Mouse (Mus musculus) kidney, embryonic 15.5 days (tissue): ENCODE data around the gene Camk2b. TPM values are rescaled to one million over a fixed set of nuclear protein-coding genes. Genes with fewer than 3 reads are reported as not detected.

Source experiments
- ATAC-seq: fragments of 200-750 bp; cut with Nextera tagmentation; replicated peaks from 2 replicates; pipeline ENCODE4 v1.8.0; 2017; ENCODE audit warnings: moderate TSS enrichment; ENCODE audit not compliant: low FRiP score
- H3K27ac ChIP-seq: fragments of 300-500 bp; sonication (generic); 2 replicates; pipeline ENCODE4 v1.5.1; 2015; ENCODE audit warnings: mild to moderate bottlenecking, inconsistent platforms
- H3K27me3 ChIP-seq: fragments of 300-500 bp; sonication (generic); 2 replicates; pipeline ENCODE4 v1.6.1; 2015; ENCODE audit warnings: inconsistent platforms
- H3K36me3 ChIP-seq: fragments of 300-500 bp; sonication (generic); 2 replicates; pipeline ENCODE4 v1.6.1; 2015; ENCODE audit warnings: inconsistent platforms
- H3K4me1 ChIP-seq: fragments of 300-500 bp; sonication (generic); 2 replicates; pipeline ENCODE4 v1.6.1; 2015; ENCODE audit warnings: inconsistent platforms
- H3K4me2 ChIP-seq: fragments of 300-500 bp; sonication (generic); 2 replicates; pipeline ENCODE4 v1.6.1; 2015; ENCODE audit warnings: moderate library complexity, mild to moderate bottlenecking, inconsistent platforms
- H3K4me3 ChIP-seq: fragments of 300-500 bp; sonication (generic); replicated peaks from 2 replicates; pipeline ENCODE4 v1.5.1; 2015; ENCODE audit warnings: mild to moderate bottlenecking, inconsistent platforms
- H3K9ac ChIP-seq: fragments of 300-500 bp; sonication (generic); 2 replicates; pipeline ENCODE4 v1.6.1; 2015; ENCODE audit warnings: mild to moderate bottlenecking, inconsistent platforms
- H3K9me3 ChIP-seq: fragments of 300-500 bp; sonication (generic); replicated peaks from 2 replicates; pipeline ENCODE4 v1.6.1; 2016; ENCODE audit warnings: inconsistent platforms
- WGBS: fragments of 180-500 bp; shearing (Covaris S2); methylation state at CpG from one replicate; pipeline ENCODE4 v1.1.7; 2015; ENCODE audit warnings: mixed read lengths; 5-methylcytosine and 5-hydroxymethylcytosine counted together
- polyA plus RNA-seq: library from polyadenylated mRNA; unstranded; fragments of >200 nt; fragmentation: Nextera tagmentation; extraction: Ambion mirVana; gene quantifications from 2 replicates; pipeline ENCODE4 v1.2.1, GENCODE M21; 2015

Camk2b gene
- polyA plus RNA-seq, 1 experiment from 2014 or later: 4.3 TPM

DNA sequence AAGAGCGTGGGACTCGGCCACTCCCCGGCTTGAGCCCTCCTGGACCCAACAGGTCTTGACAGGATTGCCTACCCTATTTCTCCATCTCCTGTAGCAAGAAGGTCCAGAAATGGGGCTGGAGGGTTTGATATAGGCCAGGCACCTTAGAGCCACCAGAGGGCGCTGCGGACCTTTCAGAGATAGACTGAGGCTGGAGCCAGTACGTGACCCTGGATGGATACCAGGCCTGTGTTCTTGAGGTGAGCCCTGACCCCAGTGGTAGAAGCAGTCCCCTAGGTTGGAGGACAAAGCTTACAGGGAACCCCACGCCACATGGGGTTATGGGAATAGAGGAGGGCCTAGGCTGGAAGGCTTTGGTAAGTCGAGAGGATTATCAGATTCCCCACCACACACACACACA lies 70.2 kb downstream of the Camk2b start:
- 17% methylated on average over 8 of the region's 8 CpGs for WGBS
- peak; percentile 55; the same call in 1 of the 2 replicates for ATAC-seq
- H3K36me3 ChIP-seq: no peaks in the 10 kb centered on the region
- no peaks in the 10 kb centered on the region for H3K27me3 ChIP-seq
- peaks cover 16% of the 10 kb centered on the region for H3K4me1 ChIP-seq
- no peak overlapping the region for H3K4me3 ChIP-seq
- no peak overlapping the region for H3K27ac ChIP-seq
- H3K4me2 ChIP-seq: no peak overlapping the region
- H3K9ac ChIP-seq: no peak overlapping the region
- H3K9me3 ChIP-seq: no peaks in the 10 kb centered on the region

DNA sequence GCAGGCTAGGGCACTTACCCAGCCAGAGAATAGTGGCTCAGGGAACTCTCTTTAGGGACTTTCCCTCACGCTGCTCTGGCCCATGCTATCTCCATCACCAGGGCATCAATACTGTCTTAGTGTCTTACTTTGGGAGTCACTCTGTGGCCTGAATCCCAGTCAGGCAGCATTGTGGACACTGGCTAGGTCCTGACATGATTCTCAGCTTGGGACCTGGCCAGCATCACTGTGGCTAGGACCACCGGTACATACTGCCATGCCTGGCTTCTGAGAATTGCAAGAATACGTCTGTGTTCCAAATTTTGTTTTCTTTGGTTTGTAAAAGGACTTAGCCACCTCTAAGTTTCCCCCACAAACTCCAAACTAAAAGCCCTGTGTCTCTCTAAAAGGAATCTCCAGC lies 71.3 kb downstream of the Camk2b start:
- peaks cover 5% of the 10 kb centered on the region for H3K4me1 ChIP-seq
- ATAC-seq: no peak
- 76% methylated on average over 3 of the region's 3 CpGs for WGBS
- no peak overlapping the region for H3K27ac ChIP-seq
- H3K4me3 ChIP-seq: no peak overlapping the region
- H3K27me3 ChIP-seq: no peaks in the 10 kb centered on the region
- H3K4me2 ChIP-seq: no peak overlapping the region
- H3K9ac ChIP-seq: no peak overlapping the region
- no peaks in the 10 kb centered on the region for H3K9me3 ChIP-seq
- no peaks in the 10 kb centered on the region for H3K36me3 ChIP-seq

- 90% methylated on average over 5 of the region's 5 CpGs for WGBS
- Histone ChIP-seq H3K4me1 (no peaks in the 10 kb centered on the region), H3K27me3 (no peaks in the 10 kb centered on the region), H3K27ac (no peak overlapping the region), H3K9me3 (no peaks in the 10 kb centered on the region), H3K36me3 (no peaks in the 10 kb centered on the region), H3K9ac (no peak overlapping the region), H3K4me2 (no peak overlapping the region), H3K4me3 (no peak overlapping the region)
- no peak for ATAC-seq
These were observed 72.0 kb downstream of the Camk2b start for GRCm38 (mm10) chr11:5994212-5994611.

DNA sequence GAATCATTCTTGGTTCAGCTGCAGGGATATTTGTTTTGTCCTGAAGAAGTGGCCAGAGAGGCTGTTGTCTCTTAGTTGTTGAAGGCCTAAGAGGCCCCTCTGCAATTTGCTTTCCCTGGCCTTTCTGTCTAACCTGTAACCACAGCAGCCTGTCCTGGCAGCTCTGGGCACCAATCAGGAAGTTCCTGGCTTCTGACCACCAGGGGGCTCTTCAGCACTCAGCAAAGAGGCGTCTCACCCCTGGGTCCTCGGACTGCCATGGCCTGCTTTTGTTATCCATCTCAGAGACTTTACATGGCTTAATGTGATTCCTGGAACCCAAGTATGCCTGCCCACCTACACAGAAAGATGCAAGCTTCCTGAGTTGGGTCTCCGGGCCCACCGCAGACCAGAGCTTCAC lies 75.3 kb downstream of the Camk2b start:
- Histone ChIP-seq H3K9me3 (no peaks in the 10 kb centered on the region), H3K4me3 (no peak overlapping the region), H3K27ac (no peak overlapping the region), H3K27me3 (no peaks in the 10 kb centered on the region), H3K4me1 (no peaks in the 10 kb centered on the region), H3K36me3 (no peaks in the 10 kb centered on the region), H3K9ac (no peak overlapping the region), H3K4me2 (no peak overlapping the region)
- ATAC-seq: 0 out of 2 replicates have a peak, but pooled peaks have one; percentile 50
- WGBS: 27% methylated on average over 4 of the region's 4 CpGs

DNA sequence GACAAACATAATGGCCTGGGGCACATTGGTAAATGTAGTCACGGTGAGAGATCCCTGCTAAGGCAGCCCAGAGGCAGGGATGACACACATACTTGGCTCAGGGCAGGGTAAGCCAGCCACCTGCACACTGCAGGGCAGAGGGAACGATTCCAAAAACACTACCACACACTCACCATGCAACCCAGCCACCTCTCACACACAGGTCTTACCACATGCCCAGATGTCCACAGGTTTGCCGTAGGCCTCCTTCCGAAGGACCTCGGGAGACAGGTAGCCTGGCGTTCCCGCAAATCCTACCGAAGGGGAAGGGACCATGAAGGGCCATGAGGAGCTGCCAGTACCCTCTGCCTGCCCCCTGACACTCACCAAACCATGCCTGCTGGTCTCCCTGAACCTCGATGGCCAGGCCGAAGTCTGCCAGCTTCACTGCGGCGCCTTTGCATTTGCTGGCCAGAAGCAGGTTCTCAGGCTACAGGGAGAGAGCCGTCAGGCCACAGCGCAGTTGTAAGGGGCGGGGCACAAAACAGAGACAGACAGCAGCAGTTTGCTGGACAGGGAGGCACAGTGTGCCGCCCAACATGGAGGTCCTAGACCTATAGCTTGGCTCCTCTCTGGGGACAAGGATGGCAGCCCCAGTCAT lies 76.1 kb downstream of the Camk2b start:
- Histone ChIP-seq H3K4me3 (no peak overlapping the region), H3K27me3 (no peaks in the 10 kb centered on the region), H3K4me1 (no peaks in the 10 kb centered on the region), H3K4me2 (no peak overlapping the region), H3K36me3 (no peaks in the 10 kb centered on the region), H3K27ac (no peak overlapping the region), H3K9me3 (no peaks in the 10 kb centered on the region), H3K9ac (no peak overlapping the region)
- ATAC-seq: no peak
- 84% methylated on average over 16 of the region's 16 CpGs for WGBS

DNA sequence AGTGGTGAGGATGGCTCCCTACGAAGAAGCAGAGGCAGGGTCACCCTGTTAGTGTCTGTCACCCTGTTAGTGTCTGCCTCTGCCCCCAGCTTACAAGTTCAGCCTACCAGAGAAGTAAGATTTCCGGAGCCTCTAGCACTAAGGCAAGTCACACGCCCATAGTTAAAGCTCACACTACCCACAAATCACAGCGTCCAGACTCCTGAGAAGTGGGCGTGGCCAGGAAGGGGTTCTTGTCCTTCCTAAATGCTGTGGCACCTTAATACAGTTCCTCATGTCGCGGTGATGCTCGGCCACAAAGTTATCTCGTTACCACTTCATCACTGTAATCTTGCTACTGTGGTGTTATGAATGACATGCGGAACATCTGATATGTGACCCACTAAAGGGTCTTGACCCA lies 78.0 kb downstream of the Camk2b start:
- Histone ChIP-seq H3K27me3 (no peaks in the 10 kb centered on the region), H3K36me3 (no peaks in the 10 kb centered on the region), H3K27ac (no peak overlapping the region), H3K9me3 (no peaks in the 10 kb centered on the region), H3K9ac (no peak overlapping the region), H3K4me2 (no peak overlapping the region), H3K4me3 (no peak overlapping the region), H3K4me1 (no peaks in the 10 kb centered on the region)
- WGBS: 76% methylated on average over 10 of the region's 10 CpGs
- ATAC-seq: no peak

DNA sequence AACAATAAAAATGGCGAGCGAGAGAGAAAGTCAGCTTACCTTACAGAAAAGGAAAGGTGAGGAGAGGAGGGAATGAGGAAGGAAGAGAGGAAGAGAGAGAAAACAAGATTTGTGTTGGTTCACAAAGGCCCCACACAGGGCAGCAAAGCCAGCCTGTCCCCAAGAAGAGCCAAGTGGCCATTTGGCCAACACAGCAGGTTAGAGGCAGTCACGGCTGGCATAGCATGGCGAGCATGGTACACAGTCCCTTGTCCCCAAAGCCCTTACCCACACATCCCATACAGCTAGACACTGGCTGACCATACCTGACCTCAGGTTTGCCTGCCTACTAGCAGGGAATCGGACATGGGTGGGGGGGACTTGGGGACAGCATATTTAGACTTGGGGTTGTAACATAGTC lies 82.5 kb downstream of the Camk2b start:
- H3K4me2 ChIP-seq: no peak overlapping the region
- H3K9ac ChIP-seq: no peak overlapping the region
- H3K4me3 ChIP-seq: no peak overlapping the region
- no peaks in the 10 kb centered on the region for H3K27me3 ChIP-seq
- no peaks in the 10 kb centered on the region for H3K4me1 ChIP-seq
- WGBS: 81% methylated on average over 5 of the region's 5 CpGs
- no peaks in the 10 kb centered on the region for H3K36me3 ChIP-seq
- H3K9me3 ChIP-seq: no peaks in the 10 kb centered on the region
- no peak for ATAC-seq
- no peak overlapping the region for H3K27ac ChIP-seq

GRCm38 (mm10) chr11:5981323-5981722 lies 84.8 kb downstream of the Camk2b start:
- Histone ChIP-seq H3K36me3 (no peaks in the 10 kb centered on the region), H3K4me2 (no peak overlapping the region), H3K9ac (no peak overlapping the region), H3K27me3 (no peaks in the 10 kb centered on the region), H3K4me3 (no peak overlapping the region), H3K9me3 (no peaks in the 10 kb centered on the region), H3K27ac (no peak overlapping the region), H3K4me1 (peaks cover 4% of the 10 kb centered on the region)
- WGBS: 88% methylated on average over 7 of the region's 7 CpGs
- ATAC-seq: no peak

- Histone ChIP-seq H3K4me3 (no peak overlapping the region), H3K9ac (no peak overlapping the region), H3K27me3 (no peaks in the 10 kb centered on the region), H3K4me2 (no peak overlapping the region), H3K27ac (no peak overlapping the region), H3K9me3 (no peaks in the 10 kb centered on the region), H3K36me3 (no peaks in the 10 kb centered on the region), H3K4me1 (peaks cover 10% of the 10 kb centered on the region)
- WGBS: 68% methylated on average over 8 of the region's 8 CpGs
- no peak for ATAC-seq
These were observed 85.6 kb downstream of the Camk2b start for GRCm38 (mm10) chr11:5980561-5980960.

GRCm38 (mm10) chr11:5980108-5980507 lies 86.1 kb downstream of the Camk2b start:
- ATAC-seq: no peak
- Histone ChIP-seq H3K4me3 (no peak overlapping the region), H3K36me3 (no peaks in the 10 kb centered on the region), H3K27me3 (no peaks in the 10 kb centered on the region), H3K9me3 (no peaks in the 10 kb centered on the region), H3K9ac (no peak overlapping the region), H3K4me2 (no peak overlapping the region), H3K27ac (no peak overlapping the region), H3K4me1 (peaks cover 10% of the 10 kb centered on the region)
- WGBS: 92% methylated on average over 2 of the region's 2 CpGs

DNA sequence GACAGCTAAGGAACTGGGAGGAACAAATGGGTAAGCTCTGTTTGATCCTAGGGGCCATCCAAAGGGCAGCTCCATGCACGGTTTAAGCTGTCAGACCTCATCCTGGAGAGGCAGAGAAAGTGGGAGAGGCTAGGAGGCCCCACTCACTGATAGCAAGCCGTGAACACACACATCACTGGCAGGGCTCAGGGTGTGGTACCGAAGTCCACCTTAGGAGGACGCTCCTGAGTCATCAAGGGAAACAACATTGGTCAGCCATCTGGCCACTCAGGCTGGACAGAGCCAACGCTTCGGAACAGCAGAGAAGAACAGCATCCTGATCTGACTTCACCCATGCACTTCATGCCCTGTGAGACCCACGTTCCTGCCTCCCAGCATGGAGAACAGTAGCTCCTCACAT lies 87.1 kb downstream of the Camk2b start:
- no peaks in the 10 kb centered on the region for H3K36me3 ChIP-seq
- no peaks in the 10 kb centered on the region for H3K9me3 ChIP-seq
- no peak overlapping the region for H3K4me2 ChIP-seq
- H3K4me3 ChIP-seq: no peak overlapping the region
- H3K27me3 ChIP-seq: no peaks in the 10 kb centered on the region
- 73% methylated on average over 7 of the region's 7 CpGs for WGBS
- ATAC-seq: no peak
- peaks cover 10% of the 10 kb centered on the region for H3K4me1 ChIP-seq
- H3K9ac ChIP-seq: no peak overlapping the region
- H3K27ac ChIP-seq: no peak overlapping the region

DNA sequence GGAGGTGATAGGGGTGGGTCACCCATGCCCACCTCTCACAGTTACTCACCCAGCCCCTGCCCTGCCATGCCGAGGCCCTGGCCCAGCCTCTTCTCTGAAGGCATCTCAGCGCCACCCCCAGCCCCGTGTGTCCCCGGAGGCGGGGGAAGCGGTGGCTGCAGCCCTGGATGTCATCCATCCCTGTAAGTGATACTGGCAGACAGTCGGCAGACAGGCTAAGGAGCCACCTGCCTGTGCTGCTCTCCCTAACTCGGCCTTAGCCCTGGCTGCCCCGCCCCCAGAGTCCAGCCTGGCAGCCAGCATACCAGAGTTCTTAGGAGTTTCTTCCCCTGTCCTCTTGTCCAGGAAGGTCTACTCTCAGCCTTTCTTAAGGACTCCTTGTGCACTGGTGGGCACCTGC lies 90.1 kb downstream of the Camk2b start:
- Histone ChIP-seq H3K4me2 (0 out of 2 replicates have a peak overlapping the region, but pooled peaks have one; percentile 14), H3K27me3 (no peaks in the 10 kb centered on the region), H3K27ac (peak overlapping the region; percentile 33; the same call in 1 of the 2 replicates), H3K4me3 (no peak overlapping the region), H3K4me1 (peaks cover 35% of the 10 kb centered on the region), H3K9ac (no peak overlapping the region), H3K36me3 (peaks cover 7% of the 10 kb centered on the region; the same call in 1 of the 2 replicates), H3K9me3 (no peaks in the 10 kb centered on the region)
- peak; percentile 74 for ATAC-seq
- WGBS: 13% methylated on average over 9 of the region's 9 CpGs

DNA sequence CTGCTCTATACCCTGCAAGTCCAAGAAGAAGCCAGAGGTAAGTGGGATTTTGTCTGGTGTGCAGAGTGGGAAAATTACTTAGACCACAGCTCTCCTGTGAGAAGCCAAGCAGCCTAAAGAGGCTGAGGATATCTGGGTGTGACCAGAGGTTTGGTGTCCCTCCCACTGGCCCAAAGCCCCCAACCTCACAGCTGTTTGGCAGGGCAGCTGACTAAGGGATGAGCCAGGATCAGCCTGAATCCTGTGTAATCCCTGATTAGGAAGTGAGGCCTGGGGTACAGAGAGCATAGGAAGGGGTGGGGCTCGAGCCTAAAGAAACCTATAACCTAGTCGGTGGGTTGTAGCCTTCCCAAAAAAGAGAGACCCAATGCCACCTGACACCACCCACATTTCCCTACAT lies 91.1 kb downstream of the Camk2b start:
- Histone ChIP-seq H3K9me3 (no peaks in the 10 kb centered on the region), H3K36me3 (peaks cover 8% of the 10 kb centered on the region), H3K4me1 (peaks cover 36% of the 10 kb centered on the region), H3K4me2 (no peak overlapping the region), H3K27ac (no peak overlapping the region), H3K27me3 (no peaks in the 10 kb centered on the region), H3K9ac (no peak overlapping the region), H3K4me3 (no peak overlapping the region)
- no peak for ATAC-seq
- 71% methylated on average over 2 of the region's 2 CpGs for WGBS
